Mouse (Mus musculus): ENCODE measurements around the gene Ap4e1.

The Ap4e1 gene

GRCm38 (mm10) chr2:127008469-127008998 is at the start of gene Ap4e1:
Ap4e1 (plus strand) TSS chr2:127008717.
- peak; percentile 99 for DNase-seq

GRCm38 (mm10) chr2:126961696-126962095 is 46.8 kb upstream of the Ap4e1 start:
- DNase-seq, result peak; percentile 63

GRCm38 (mm10) chr2:126977428-126977827 is 31.1 kb upstream of the Ap4e1 start:
- DNase-seq, result peak; percentile 24

GRCm38 (mm10) chr2:126983221-126983620 is 25.3 kb upstream of the Ap4e1 start:
- peak; percentile 76 for DNase-seq

GRCm38 (mm10) chr2:126989919-126990318 is 18.6 kb upstream of the Ap4e1 start:
- DNase-seq, result peak; percentile 87

GRCm38 (mm10) chr2:126992742-126993141 is 15.8 kb upstream of the Ap4e1 start:
- DNase-seq, result no peak

- no peak for DNase-seq
These were observed 13.9 kb upstream of the Ap4e1 start for GRCm38 (mm10) chr2:126994384-126995166.

GRCm38 (mm10) chr2:126996737-126997136 is 11.8 kb upstream of the Ap4e1 start:
- DNase-seq, result no peak

GRCm38 (mm10) chr2:126998219-126998618 is 10.3 kb upstream of the Ap4e1 start:
- DNase-seq, result no peak

- peak; percentile 83 for DNase-seq
These were observed 7.9 kb upstream of the Ap4e1 start for GRCm38 (mm10) chr2:127000406-127001324.

GRCm38 (mm10) chr2:127004046-127004445 is 4.5 kb upstream of the Ap4e1 start:
- peak; percentile 59 for DNase-seq

- DNase-seq, result peak; percentile 92
These were observed 1.7 kb upstream of the Ap4e1 start for GRCm38 (mm10) chr2:127006634-127007370.

- DNase-seq, result peak; percentile 92
These were observed 1.0 kb upstream of the Ap4e1 start for GRCm38 (mm10) chr2:127007509-127007908.

GRCm38 (mm10) chr2:127035006-127035605 is 26.6 kb downstream of the Ap4e1 start:
- DNase-seq, result peak; percentile 77

- DNase-seq, result peak; percentile 43
These were observed 28.8 kb downstream of the Ap4e1 start for GRCm38 (mm10) chr2:127037299-127037698.

- DNase-seq, result peak; percentile 87
These were observed 53.0 kb downstream of the Ap4e1 start for GRCm38 (mm10) chr2:127061471-127061870.

- DNase-seq, result peak; percentile 79
These were observed 60.3 kb downstream of the Ap4e1 start for GRCm38 (mm10) chr2:127068806-127069205.

- DNase-seq, result peak; percentile 78
These were observed 61.4 kb downstream of the Ap4e1 start for GRCm38 (mm10) chr2:127069781-127070434.

- DNase-seq, result peak; percentile 99
These were observed 61.9 kb downstream of the Ap4e1 start, which contains the start of gene Blvra for GRCm38 (mm10) chr2:127070435-127070841. Blvra (plus strand) TSS chr2:127070665.

- DNase-seq, result no peak
These were observed 62.4 kb downstream of the Ap4e1 start for GRCm38 (mm10) chr2:127070879-127071278.

- DNase-seq, result peak; percentile 61
These were observed 65.6 kb downstream of the Ap4e1 start for GRCm38 (mm10) chr2:127074116-127074515.
